Mouse (Mus musculus) thymus, adult 2 months (tissue): ENCODE results near the gene Cyb561a3. TPM values are rescaled to one million over a fixed set of nuclear protein-coding genes. Genes with fewer than 3 reads are reported as not detected.

Experiments
- DNase-seq: peaks from one replicate; pipeline ENCODE4 v3.0.0; 2021
- H3K27ac ChIP-seq: fragments of 200-500 bp; 2 replicates; pipeline ENCODE4 v1.5.1; 2012; ENCODE audit warnings: low read length, control low read depth; ENCODE audit not compliant: control insufficient read depth, insufficient read depth
- H3K27me3 ChIP-seq: fragments of 200-500 bp; 2 replicates; pipeline ENCODE4 v1.6.1; 2012; ENCODE audit warnings: mild to moderate bottlenecking, low read length, moderate library complexity, mixed read lengths; ENCODE audit not compliant: control insufficient read depth, insufficient read depth
- H3K36me3 ChIP-seq: fragments of 200-500 bp; 2 replicates; pipeline ENCODE4 v1.6.1; 2012; ENCODE audit warnings: mild to moderate bottlenecking, low read length, moderate library complexity; ENCODE audit not compliant: control insufficient read depth, insufficient read depth
- H3K4me1 ChIP-seq: fragments of 200-500 bp; replicated peaks from 2 replicates; pipeline ENCODE4 v1.6.1; 2012; ENCODE audit warnings: low read length; ENCODE audit not compliant: control insufficient read depth, insufficient read depth
- H3K4me3 ChIP-seq: fragments of 200-500 bp; 2 replicates; pipeline ENCODE4 v1.5.1; 2012; ENCODE audit warnings: mild to moderate bottlenecking, low read length, control low read depth, moderate library complexity; ENCODE audit not compliant: control insufficient read depth, insufficient read depth
- CTCF ChIP-seq: fragments of 200-500 bp; IDR thresholded peaks from 2 replicates; pipeline ENCODE4 v1.5.1; 2012; ENCODE audit warnings: mild to moderate bottlenecking, control low read depth, low read length, moderate library complexity, borderline replicate concordance; ENCODE audit not compliant: control insufficient read depth, poor library complexity, insufficient read depth; ENCODE audit errors: extremely low read depth
- POLR2A ChIP-seq: fragments of 200-500 bp; IDR thresholded peaks from 2 replicates; pipeline ENCODE4 v1.6.1; 2012; ENCODE audit warnings: mild to moderate bottlenecking, low read length, control low read depth, moderate library complexity; ENCODE audit not compliant: control insufficient read depth, poor library complexity, insufficient read depth; ENCODE audit errors: extremely low read depth
- WGBS: fragments of 180-500 bp; shearing (Covaris S2); methylation state at CpG from one replicate; pipeline ENCODE4 v1.1.7; 2018; 5-methylcytosine and 5-hydroxymethylcytosine counted together
- polyA plus RNA-seq: library from polyadenylated mRNA; depleted of rRNA; stranded (reverse); fragments of >200 nt; gene quantifications from 2 replicates; pipeline ENCODE4 v1.2.3, GENCODE M21; 2012

Gene Cyb561a3
- polyA plus RNA-seq, 1 experiment: 93.7 TPM

GRCm38 (mm10) chr19:10580102-10580501 lies 3.1 kb downstream of the Cyb561a3 start:
- Histone ChIP-seq H3K4me3 (no peak overlapping the region), H3K36me3 (no peaks in the 10 kb centered on the region), H3K4me1 (peaks cover 13% of the 10 kb centered on the region), H3K27ac (no peak overlapping the region), H3K27me3 (no peaks in the 10 kb centered on the region)
- DNase-seq: no peak
- TF ChIP-seq POLR2A (no peak), CTCF (no peak)
- WGBS: 68% methylated on average over 3 of the region's 3 CpGs

GRCm38 (mm10) chr19:10580761-10581160 lies 3.8 kb downstream of the Cyb561a3 start:
- H3K27me3 ChIP-seq: no peaks in the 10 kb centered on the region
- H3K36me3 ChIP-seq: no peaks in the 10 kb centered on the region
- no peak for DNase-seq
- WGBS: 53% methylated on average over 3 of the region's 3 CpGs
- H3K4me1 ChIP-seq: peaks cover 13% of the 10 kb centered on the region
- no peak overlapping the region for H3K4me3 ChIP-seq
- TF ChIP-seq CTCF: no peak
- no peak for TF ChIP-seq POLR2A
- H3K27ac ChIP-seq: no peak overlapping the region

DNA sequence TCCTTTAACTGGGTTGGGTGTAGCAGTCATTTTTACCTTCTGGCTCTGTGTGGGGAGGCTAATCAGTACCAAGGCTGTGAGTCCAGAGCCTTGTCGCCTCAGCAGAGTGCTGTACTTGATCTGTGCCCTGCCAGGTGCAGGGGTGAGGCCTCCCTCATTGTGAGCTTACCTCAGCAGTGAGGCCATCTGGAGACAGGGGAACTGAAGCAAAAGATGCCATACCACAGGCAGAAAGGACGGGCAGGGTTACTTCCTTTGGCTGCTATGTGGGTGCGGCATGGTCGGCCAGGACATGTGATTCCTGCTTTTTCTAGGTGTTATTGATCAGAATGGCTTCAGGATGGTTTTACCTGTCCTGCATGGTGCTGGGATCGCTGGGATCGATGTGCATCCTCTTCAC lies 5.0 kb downstream of the Cyb561a3 start:
- no peak for DNase-seq
- WGBS: 49% methylated on average over 6 of the region's 6 CpGs
- H3K4me3 ChIP-seq: no peak overlapping the region
- no peak for TF ChIP-seq CTCF
- no peak for TF ChIP-seq POLR2A
- H3K27ac ChIP-seq: no peak overlapping the region
- H3K4me1 ChIP-seq: peaks cover 13% of the 10 kb centered on the region
- H3K27me3 ChIP-seq: no peaks in the 10 kb centered on the region
- no peaks in the 10 kb centered on the region for H3K36me3 ChIP-seq

GRCm38 (mm10) chr19:10583550-10584146 lies 6.7 kb downstream of the Cyb561a3 start:
- H3K27ac ChIP-seq: no peak overlapping the region
- WGBS: 11% methylated on average over 7 of the region's 7 CpGs
- no peaks in the 10 kb centered on the region for H3K27me3 ChIP-seq
- no peaks in the 10 kb centered on the region for H3K36me3 ChIP-seq
- no peak overlapping the region for H3K4me3 ChIP-seq
- DNase-seq: no peak
- peaks cover 8% of the 10 kb centered on the region for H3K4me1 ChIP-seq
- no peak for TF ChIP-seq POLR2A
- TF ChIP-seq CTCF: no peak

GRCm38 (mm10) chr19:10585112-10585511 lies 8.1 kb downstream of the Cyb561a3 start:
- H3K27ac ChIP-seq: no peak overlapping the region
- H3K27me3 ChIP-seq: no peaks in the 10 kb centered on the region
- 74% methylated on average over 8 of the region's 8 CpGs for WGBS
- H3K36me3 ChIP-seq: no peaks in the 10 kb centered on the region
- TF ChIP-seq POLR2A: no peak
- TF ChIP-seq CTCF: no peak
- H3K4me3 ChIP-seq: no peak overlapping the region
- no peak for DNase-seq
- peaks cover 8% of the 10 kb centered on the region; the same call in 1 of the 2 replicates for H3K4me1 ChIP-seq

DNA sequence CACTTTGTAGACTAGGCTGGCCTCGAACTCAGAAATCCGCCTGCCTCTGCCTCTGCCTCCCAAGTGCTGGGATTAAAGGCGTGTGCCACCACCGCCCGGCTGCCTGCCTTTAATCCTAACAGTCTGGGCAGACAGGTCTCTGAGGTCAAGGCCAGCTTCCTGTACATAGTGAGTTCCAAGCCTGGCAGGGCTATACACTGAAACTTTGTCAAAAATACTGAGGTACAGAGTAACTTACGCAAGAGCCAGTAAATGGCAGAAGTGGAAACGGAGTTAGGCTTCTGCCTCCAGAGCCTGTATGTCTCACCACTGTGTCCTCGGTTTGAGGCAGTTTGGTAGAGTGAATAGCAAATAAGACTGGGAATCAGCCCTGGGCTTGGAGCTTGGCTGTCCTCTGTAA lies 10.3 kb downstream of the Cyb561a3 start:
- Histone ChIP-seq H3K27me3 (no peaks in the 10 kb centered on the region), H3K4me3 (no peak overlapping the region), H3K27ac (no peak overlapping the region), H3K4me1 (peaks cover 4% of the 10 kb centered on the region; the same call in 1 of the 2 replicates), H3K36me3 (peaks cover 4% of the 10 kb centered on the region)
- TF ChIP-seq CTCF (no peak), POLR2A (no peak)
- DNase-seq: no peak
- 95% methylated on average over 8 of the region's 8 CpGs for WGBS

- no peaks in the 10 kb centered on the region for H3K27me3 ChIP-seq
- H3K4me1 ChIP-seq: no peaks in the 10 kb centered on the region
- no peak overlapping the region for H3K4me3 ChIP-seq
- H3K36me3 ChIP-seq: peaks cover 4% of the 10 kb centered on the region
- H3K27ac ChIP-seq: no peak overlapping the region
- TF ChIP-seq POLR2A: no peak
- no peak for TF ChIP-seq CTCF
- 46% methylated on average over 5 of the region's 5 CpGs for WGBS
- DNase-seq: no peak
Measured at GRCm38 (mm10) chr19:10589127-10589857, 12.3 kb downstream of the Cyb561a3 start.

DNA sequence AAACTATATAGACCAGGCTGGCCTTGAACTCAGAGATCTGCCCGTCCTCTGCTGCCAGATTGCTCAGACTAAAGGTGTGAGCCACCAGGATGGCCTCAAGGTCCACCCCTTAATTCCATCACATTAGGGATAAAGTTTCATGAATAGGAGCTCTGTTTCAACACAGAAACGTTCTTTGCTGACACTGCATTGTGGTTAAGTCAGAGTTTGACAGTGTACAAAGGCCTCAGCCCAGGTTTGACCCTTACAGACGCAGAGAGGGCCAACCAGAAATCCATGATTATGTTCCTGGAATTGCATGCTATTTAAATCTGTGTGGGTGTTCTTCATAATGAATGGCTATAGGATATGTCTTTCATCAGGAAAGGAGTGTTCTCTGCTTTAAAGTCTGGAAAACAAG lies 13.3 kb downstream of the Cyb561a3 start:
- no peak overlapping the region for H3K4me3 ChIP-seq
- H3K4me1 ChIP-seq: no peaks in the 10 kb centered on the region
- H3K27me3 ChIP-seq: no peaks in the 10 kb centered on the region
- no peak overlapping the region for H3K27ac ChIP-seq
- no peak for TF ChIP-seq POLR2A
- TF ChIP-seq CTCF: no peak
- no peak for DNase-seq
- WGBS: 90% methylated on average over 3 of the region's 3 CpGs
- H3K36me3 ChIP-seq: peaks cover 5% of the 10 kb centered on the region
